Mouse (Mus musculus): ENCODE measurements around the gene Nupl2.

The Nupl2 gene

GRCm38 (mm10) chr5:24208505-24208904 is 43.7 kb downstream of the Nupl2 start:
- in situ Hi-C loops (cut with MboI, MseI), result no loop called here

- in situ Hi-C loops (cut with MboI, MseI), result no loop called here
These were observed 49.2 kb downstream of the Nupl2 start for GRCm38 (mm10) chr5:24213861-24214546.

- in situ Hi-C loops (cut with MboI, MseI), result no loop called here
These were observed 49.8 kb downstream of the Nupl2 start for GRCm38 (mm10) chr5:24214547-24214878.

GRCm38 (mm10) chr5:24214900-24215299 is 50.1 kb downstream of the Nupl2 start:
- in situ Hi-C loops (cut with MboI, MseI), result no loop called here
